Mouse (Mus musculus) forebrain, embryonic 11.5 days (tissue): Measurements from ENCODE around the gene Onecut1. TPM values are rescaled to one million over a fixed set of nuclear protein-coding genes. Genes with fewer than 3 reads are reported as not detected.
A peak's percentile ranks its signal among the peaks of the same experiment; 100 is the strongest.

Experiments used
- ATAC-seq: fragments of 200-750 bp; cut with Nextera tagmentation; replicated peaks from 2 replicates; pipeline ENCODE4 v1.8.0; 2017; ENCODE audit warnings: moderate TSS enrichment; ENCODE audit not compliant: low FRiP score
- DNase-seq: peaks from one replicate; pipeline ENCODE4 v3.0.0-alpha.2; 2017; ENCODE audit warnings: low spot score
- H3K27ac ChIP-seq: fragments of 300-500 bp; sonication (generic); 2 replicates; pipeline ENCODE4 v1.5.1; 2014; ENCODE audit warnings: low read depth, low read length
- H3K27me3 ChIP-seq: fragments of 300-500 bp; sonication (generic); 2 replicates; pipeline ENCODE4 v1.6.1; 2014; ENCODE audit warnings: mild to moderate bottlenecking, low read length, mixed read lengths; ENCODE audit not compliant: control insufficient read depth, insufficient read depth
- H3K36me3 ChIP-seq: fragments of 300-500 bp; sonication (generic); 2 replicates; pipeline ENCODE4 v1.6.1; 2014; ENCODE audit warnings: mild to moderate bottlenecking, low read length, moderate library complexity, mixed read lengths; ENCODE audit not compliant: control insufficient read depth, insufficient read depth
- H3K4me1 ChIP-seq: fragments of 300-500 bp; sonication (generic); replicated peaks from 2 replicates; pipeline ENCODE4 v1.6.1; 2014; ENCODE audit warnings: low read length, mixed read lengths; ENCODE audit not compliant: control insufficient read depth, insufficient read depth
- H3K4me2 ChIP-seq: fragments of 300-500 bp; sonication (generic); 2 replicates; pipeline ENCODE4 v1.6.1; 2014; ENCODE audit warnings: low read depth, mild to moderate bottlenecking, low read length, moderate library complexity, mixed read lengths; ENCODE audit not compliant: severe bottlenecking
- H3K4me3 ChIP-seq: fragments of 300-500 bp; sonication (generic); 2 replicates; pipeline ENCODE4 v1.5.1; 2014; ENCODE audit warnings: low read depth, low read length
- H3K9ac ChIP-seq: fragments of 300-500 bp; sonication (generic); 2 replicates; pipeline ENCODE4 v1.6.1; 2014; ENCODE audit warnings: low read length
- H3K9me3 ChIP-seq: fragments of 300-500 bp; sonication (generic); 2 replicates; pipeline ENCODE4 v1.6.1; 2016; ENCODE audit warnings: low read length, mixed read lengths; ENCODE audit not compliant: control insufficient read depth
- WGBS: fragments of 180-500 bp; shearing (Covaris S2); extraction: QIAGEN DNeasy Blood & Tissue Kit; methylation state at CpG from one replicate; pipeline ENCODE4 v1.1.7; 2014; 5-methylcytosine and 5-hydroxymethylcytosine counted together
- polyA plus RNA-seq: library from polyadenylated mRNA; unstranded; fragments of >200 nt; fragmentation: Nextera tagmentation; extraction: Ambion mirVana; gene quantifications from 2 replicates; pipeline ENCODE4 v1.2.1, GENCODE M21; 2014

Onecut1 gene
- polyA plus RNA-seq, 1 experiment from 2014 or later, result 2.5 TPM

DNA sequence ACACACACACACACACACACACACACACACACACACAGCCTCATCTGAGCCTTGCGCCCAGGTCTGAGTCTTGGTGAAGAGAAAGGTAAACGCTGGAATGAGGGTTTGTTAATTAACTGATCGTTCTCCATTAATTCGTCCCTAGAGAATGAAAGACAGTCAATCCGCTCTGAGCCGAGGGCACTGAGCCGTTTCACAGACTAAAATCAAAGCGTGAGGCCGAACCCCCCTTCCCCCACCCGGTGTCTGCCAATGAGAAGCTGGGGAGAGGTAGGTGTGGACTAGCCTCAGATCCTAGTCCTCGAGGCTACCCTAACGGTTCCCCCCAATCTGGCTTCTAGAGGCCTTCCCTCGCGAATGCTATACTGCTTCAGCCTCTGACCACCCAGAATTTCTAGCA lies 2.8 kb downstream of the Onecut1 start:
- H3K27me3 ChIP-seq, result peaks cover 90% of the 10 kb centered on the region
- peak overlapping the region; percentile 92; the same call in 1 of the 2 replicates for H3K4me2 ChIP-seq
- no peak overlapping the region for H3K9ac ChIP-seq
- no peaks in the 10 kb centered on the region for H3K36me3 ChIP-seq
- H3K9me3 ChIP-seq, result no peaks in the 10 kb centered on the region
- WGBS, result 1% methylated on average over 14 of the region's 14 CpGs
- peak overlapping the region; percentile 47; the same call in 1 of the 2 replicates for H3K4me3 ChIP-seq
- ATAC-seq (no peak), DNase-seq (no peak)
- peaks cover 14% of the 10 kb centered on the region for H3K4me1 ChIP-seq
- no peak overlapping the region for H3K27ac ChIP-seq

DNA sequence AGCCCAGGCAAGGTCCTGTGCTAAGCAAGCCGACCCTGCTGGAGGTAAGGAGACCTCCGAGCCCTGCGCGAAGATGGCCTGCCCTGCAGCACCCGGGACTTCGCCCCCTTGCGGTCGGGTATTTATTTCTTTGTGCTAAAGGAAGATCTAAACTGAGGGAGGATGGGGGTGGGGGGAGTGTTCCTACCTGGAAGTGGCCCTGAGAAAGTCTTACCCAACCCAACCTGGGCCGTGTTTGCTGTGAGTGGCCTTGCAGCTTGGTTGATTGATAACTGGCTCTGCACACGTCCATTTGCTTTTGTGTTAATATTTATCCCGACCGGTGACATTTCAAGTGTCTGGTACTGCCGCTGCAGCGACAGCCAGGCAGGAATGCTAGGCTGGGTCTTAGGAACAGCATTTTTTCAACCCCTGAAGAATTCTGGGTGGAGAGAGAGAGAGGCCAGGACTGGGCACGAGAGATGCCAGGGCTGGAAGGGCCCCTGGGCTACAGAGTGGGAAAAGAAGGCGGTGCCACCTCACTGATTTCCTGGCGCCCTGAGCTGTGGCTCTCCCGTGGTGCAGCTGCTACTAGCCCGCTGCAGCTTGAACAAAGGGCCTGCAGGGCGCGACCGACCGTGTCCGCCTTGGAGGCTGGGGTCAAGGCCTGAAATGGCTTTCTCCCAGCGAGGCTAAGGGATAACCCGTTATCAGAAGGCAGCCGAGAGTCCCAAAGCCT lies 5.0 kb downstream of the Onecut1 start:
- Histone ChIP-seq H3K4me1 (peaks cover 14% of the 10 kb centered on the region), H3K9me3 (no peaks in the 10 kb centered on the region), H3K4me2 (no peak overlapping the region), H3K27ac (no peak overlapping the region), H3K9ac (no peak overlapping the region), H3K27me3 (peaks cover 72% of the 10 kb centered on the region), H3K36me3 (no peaks in the 10 kb centered on the region), H3K4me3 (no peak overlapping the region)
- WGBS, result 4% methylated on average over 27 of the region's 27 CpGs
- DNase-seq, result peak; percentile 65
- ATAC-seq, result no peak

DNA sequence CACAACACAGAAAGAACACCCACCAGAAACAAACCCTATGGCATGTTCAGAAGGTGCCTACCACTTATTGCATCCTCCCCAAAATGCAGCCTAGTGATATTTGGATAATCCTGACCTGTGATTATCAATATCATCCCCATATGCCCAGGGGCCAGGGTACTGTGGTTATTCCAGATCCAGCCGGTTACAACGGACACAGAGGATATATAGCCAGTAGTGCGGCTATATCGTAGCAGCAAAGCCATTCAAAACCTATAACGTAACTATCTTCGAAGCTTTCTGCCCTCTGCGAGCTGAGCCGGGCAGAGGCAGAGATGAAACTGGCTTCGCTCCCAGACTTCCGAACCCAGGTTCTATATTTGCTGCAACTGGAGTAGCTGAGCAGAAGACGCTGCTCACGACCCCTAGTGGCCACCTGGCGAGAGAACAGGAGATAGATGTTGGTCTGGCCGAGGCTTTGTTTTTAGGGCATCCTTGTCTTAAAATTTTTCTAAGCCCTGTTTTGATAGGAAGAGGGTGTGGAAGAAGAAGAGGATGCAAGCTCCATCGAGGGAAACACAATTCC lies 6.0 kb downstream of the Onecut1 start:
- no peaks in the 10 kb centered on the region for H3K9me3 ChIP-seq
- no peak overlapping the region for H3K9ac ChIP-seq
- H3K4me1 ChIP-seq, result peaks cover 10% of the 10 kb centered on the region; the same call in 1 of the 2 replicates
- H3K4me3 ChIP-seq, result peak overlapping the region; percentile 8; the same call in 1 of the 2 replicates
- DNase-seq, result peak; percentile 83
- peaks cover 64% of the 10 kb centered on the region for H3K27me3 ChIP-seq
- no peak overlapping the region for H3K4me2 ChIP-seq
- WGBS, result 6% methylated on average over 15 of the region's 15 CpGs
- no peak overlapping the region for H3K27ac ChIP-seq
- no peak for ATAC-seq
- H3K36me3 ChIP-seq, result no peaks in the 10 kb centered on the region

DNA sequence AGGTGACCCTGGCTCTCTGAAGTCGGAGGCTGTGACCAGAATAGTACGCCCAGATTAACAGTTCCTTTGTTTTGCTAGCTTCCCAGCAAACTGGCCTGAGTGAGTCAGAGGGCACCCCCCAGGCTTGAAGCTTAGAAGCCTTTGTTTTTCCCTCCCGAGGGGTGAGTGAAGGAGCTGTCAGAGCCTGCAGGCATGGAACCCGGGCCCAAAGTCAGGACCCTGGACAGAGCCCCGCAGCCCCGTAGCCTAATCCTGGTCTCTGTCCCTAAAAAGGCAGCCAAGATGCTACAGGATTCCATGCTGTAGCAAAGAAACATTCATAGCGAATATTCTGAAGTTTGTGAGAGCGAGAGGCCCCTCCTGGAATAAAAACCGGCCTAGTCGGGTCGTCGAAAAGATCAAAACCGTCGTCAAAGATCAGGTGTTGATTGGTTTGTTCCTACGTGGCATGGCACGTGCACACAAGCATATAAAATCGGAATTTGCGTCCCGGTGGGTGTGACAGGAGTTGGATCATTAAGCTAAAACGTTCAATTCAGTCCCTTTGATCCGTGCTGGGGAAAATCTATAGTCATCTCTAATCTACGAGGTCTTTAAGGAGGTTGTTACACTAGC lies 6.7 kb downstream of the Onecut1 start:
- DNase-seq (peak; percentile 76), ATAC-seq (0 out of 2 replicates have a peak, but pooled peaks have one; percentile 17)
- Histone ChIP-seq H3K4me2 (no peak overlapping the region; the same call in 1 of the 2 replicates), H3K36me3 (no peaks in the 10 kb centered on the region), H3K9ac (no peak overlapping the region), H3K27ac (no peak overlapping the region), H3K9me3 (no peaks in the 10 kb centered on the region), H3K4me1 (peaks cover 4% of the 10 kb centered on the region; the same call in 1 of the 2 replicates), H3K4me3 (no peak overlapping the region), H3K27me3 (peaks cover 57% of the 10 kb centered on the region)
- 3% methylated on average over 22 of the region's 22 CpGs for WGBS

DNA sequence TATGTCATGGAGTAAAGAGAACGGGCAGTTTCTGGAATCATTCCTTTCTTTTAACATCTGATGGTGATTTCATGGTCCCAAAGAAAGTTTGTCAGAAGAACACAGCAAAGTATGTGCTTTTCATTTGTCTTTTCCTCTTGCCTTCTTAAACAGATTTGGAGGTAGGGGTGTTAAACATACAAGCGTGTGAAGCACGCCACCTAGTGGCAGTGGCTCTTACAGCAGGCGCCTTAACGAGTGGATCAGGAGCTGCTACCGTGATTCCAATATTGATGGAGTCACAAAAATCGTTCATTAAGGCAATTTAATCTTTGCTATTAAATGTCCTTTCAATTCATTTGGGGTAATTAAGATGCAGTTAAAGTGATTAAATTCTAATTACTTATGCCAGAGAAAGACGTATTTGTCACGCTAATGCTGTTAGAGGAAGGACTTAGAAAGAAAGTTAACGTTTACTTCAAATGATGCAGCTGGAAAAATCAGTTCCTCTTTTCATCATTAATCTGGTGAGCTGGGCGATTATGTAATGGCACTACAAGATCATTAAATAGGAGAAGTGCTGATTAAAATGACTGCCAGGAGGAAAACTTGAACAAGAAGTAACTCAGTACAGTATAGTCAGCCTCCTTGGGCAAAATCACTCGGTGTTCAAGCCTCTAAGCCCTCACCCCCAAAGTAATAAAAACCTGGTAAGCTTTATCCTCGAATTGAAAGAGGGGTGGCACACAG lies 9.4 kb downstream of the Onecut1 start:
- Histone ChIP-seq H3K4me1 (no peaks in the 10 kb centered on the region; the same call in 1 of the 2 replicates), H3K4me3 (no peak overlapping the region), H3K9me3 (no peaks in the 10 kb centered on the region), H3K36me3 (no peaks in the 10 kb centered on the region), H3K27me3 (peaks cover 31% of the 10 kb centered on the region), H3K27ac (no peak overlapping the region), H3K4me2 (no peak overlapping the region), H3K9ac (no peak overlapping the region)
- peak; percentile 86 for DNase-seq
- ATAC-seq, result no peak
- WGBS, result 22% methylated on average over 13 of the region's 13 CpGs

DNA sequence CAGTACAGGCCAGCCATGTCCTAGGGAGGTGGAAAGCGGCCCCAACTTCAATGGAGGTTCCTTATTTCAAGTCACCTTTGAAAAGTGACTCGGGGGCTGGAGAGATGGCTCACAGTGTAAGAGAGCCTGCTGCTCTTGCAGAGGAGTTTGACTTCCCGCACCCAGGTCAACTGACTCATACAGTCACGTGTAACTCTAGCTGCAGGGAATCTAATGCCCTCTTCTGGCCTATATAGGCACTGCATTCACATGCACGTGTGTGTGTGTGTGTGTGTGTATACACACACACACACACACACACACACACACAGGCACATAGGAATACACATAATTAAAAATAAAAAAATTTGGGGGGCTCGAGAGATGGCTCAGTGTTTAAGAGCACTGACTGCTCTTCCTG lies 14.6 kb downstream of the Onecut1 start:
- Histone ChIP-seq H3K36me3 (no peaks in the 10 kb centered on the region), H3K4me3 (no peak overlapping the region), H3K9me3 (no peaks in the 10 kb centered on the region), H3K4me1 (no peaks in the 10 kb centered on the region), H3K4me2 (no peak overlapping the region), H3K27me3 (peaks cover 2% of the 10 kb centered on the region; the same call in 1 of the 2 replicates), H3K27ac (no peak overlapping the region), H3K9ac (no peak overlapping the region)
- ATAC-seq (no peak), DNase-seq (no peak)
- WGBS, result 86% methylated on average over 6 of the region's 6 CpGs

DNA sequence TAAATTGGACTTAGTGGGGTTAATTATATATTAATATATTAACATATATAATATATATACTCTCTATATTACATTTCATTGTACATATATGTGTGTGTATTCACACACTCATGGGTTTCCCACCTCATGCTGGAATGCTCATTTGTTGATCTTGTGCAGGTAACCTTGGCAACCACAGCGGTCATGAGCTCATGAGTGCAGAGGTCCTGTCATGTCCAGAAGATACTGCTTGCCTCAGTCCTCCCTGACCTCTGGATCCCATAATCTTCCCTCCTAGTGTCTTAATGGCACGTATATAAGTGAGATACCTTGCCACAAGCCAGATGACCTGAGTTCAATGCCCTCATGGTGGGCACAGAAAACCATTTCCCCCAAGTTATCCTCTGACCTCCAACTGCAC lies 16.0 kb downstream of the Onecut1 start:
- no peak for DNase-seq
- H3K27ac ChIP-seq, result no peak overlapping the region
- H3K36me3 ChIP-seq, result no peaks in the 10 kb centered on the region
- no peak overlapping the region for H3K4me3 ChIP-seq
- ATAC-seq, result no peak
- no peak overlapping the region for H3K9ac ChIP-seq
- H3K9me3 ChIP-seq, result no peaks in the 10 kb centered on the region
- no peaks in the 10 kb centered on the region for H3K4me1 ChIP-seq
- H3K27me3 ChIP-seq, result no peaks in the 10 kb centered on the region
- H3K4me2 ChIP-seq, result no peak overlapping the region
- 78% methylated on average over 2 of the region's 2 CpGs for WGBS

DNA sequence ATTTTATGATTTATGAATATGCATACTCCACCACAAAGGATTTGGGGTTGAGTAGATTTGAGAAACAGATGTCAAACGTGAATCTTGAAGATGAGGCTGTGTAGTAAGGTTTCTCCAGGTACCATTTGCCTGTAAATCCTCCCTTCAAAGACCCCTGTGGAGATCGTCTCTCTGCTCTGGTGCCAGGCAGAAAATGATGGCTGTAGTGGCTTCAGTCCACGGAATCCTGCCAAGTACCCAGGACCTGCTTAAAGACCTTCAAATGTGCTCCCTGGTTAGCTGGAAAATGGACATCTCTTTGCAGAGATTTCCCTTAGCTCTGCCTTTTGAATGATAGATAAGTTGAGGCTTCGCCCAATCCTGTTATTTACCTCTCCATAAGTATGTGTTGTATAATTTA lies 26.1 kb downstream of the Onecut1 start:
- Histone ChIP-seq H3K4me3 (no peak overlapping the region), H3K27me3 (no peaks in the 10 kb centered on the region), H3K9me3 (no peaks in the 10 kb centered on the region), H3K9ac (no peak overlapping the region), H3K4me2 (no peak overlapping the region), H3K36me3 (no peaks in the 10 kb centered on the region), H3K27ac (no peak overlapping the region), H3K4me1 (no peaks in the 10 kb centered on the region)
- 83% methylated on average over 4 of the region's 4 CpGs for WGBS
- ATAC-seq, result no peak
- DNase-seq, result no peak
